Mouse (Mus musculus) heart, postnatal 0 days (tissue): ENCODE results near the gene Fundc1. TPM values are rescaled to one million over a fixed set of nuclear protein-coding genes. Genes with fewer than 3 reads are reported as not detected.
"Not testable (repeated sequence)": the region's sequence is repeated elsewhere in the genome, so short reads cannot be mapped to it uniquely, and the experiment has no call there.

Source experiments
- ATAC-seq: fragments of 200-750 bp; cut with Nextera tagmentation; 2 replicates; pipeline ENCODE4 v1.8.0; 2017; ENCODE audit warnings: low read depth, moderate number of reproducible peaks, moderate library complexity; ENCODE audit not compliant: insufficient read depth
- DNase-seq: peaks from one replicate; pipeline ENCODE4 v3.0.0-alpha.2; 2016; ENCODE audit warnings: low spot score
- H3K27ac ChIP-seq: fragments of 300-500 bp; sonication (generic); 2 replicates; pipeline ENCODE4 v1.5.1; 2014; ENCODE audit warnings: low read depth, mild to moderate bottlenecking
- H3K27me3 ChIP-seq: fragments of 300-500 bp; sonication (generic); 2 replicates; pipeline ENCODE4 v1.6.1; 2014; ENCODE audit warnings: low read length, mixed read lengths; ENCODE audit not compliant: control insufficient read depth, insufficient read depth
- H3K36me3 ChIP-seq: fragments of 300-500 bp; sonication (generic); replicated peaks from 2 replicates; pipeline ENCODE4 v1.6.1; 2014; ENCODE audit warnings: low read length, mixed read lengths; ENCODE audit not compliant: control insufficient read depth, insufficient read depth
- H3K4me1 ChIP-seq: fragments of 300-500 bp; sonication (generic); 2 replicates; pipeline ENCODE4 v1.6.1; 2014; ENCODE audit warnings: antibody characterized with exemption; ENCODE audit not compliant: control insufficient read depth, insufficient read depth
- H3K4me2 ChIP-seq: fragments of 300-500 bp; sonication (generic); 2 replicates; pipeline ENCODE4 v1.6.1; 2014; ENCODE audit warnings: low read depth, mild to moderate bottlenecking, low read length, moderate library complexity
- H3K4me3 ChIP-seq: fragments of 300-500 bp; sonication (generic); 2 replicates; pipeline ENCODE4 v1.5.1; 2014; ENCODE audit warnings: low read depth, low read length
- H3K9ac ChIP-seq: fragments of 300-500 bp; sonication (generic); replicated peaks from 2 replicates; pipeline ENCODE4 v1.6.1; 2014; ENCODE audit warnings: low read depth, low read length, mixed read lengths
- H3K9me3 ChIP-seq: fragments of 300-500 bp; sonication (generic); replicated peaks from 2 replicates; pipeline ENCODE4 v1.6.1; 2016; ENCODE audit warnings: low read length; ENCODE audit not compliant: control insufficient read depth
- CTCF ChIP-seq: IDR thresholded peaks from 2 replicates; pipeline ENCODE4 v1.5.1; 2016; ENCODE audit warnings: antibody characterized with exemption, control low read depth, low read depth
- EP300 ChIP-seq: IDR thresholded peaks from 2 replicates; pipeline ENCODE4 v1.6.1; 2016; ENCODE audit warnings: antibody characterized with exemption, low read depth
- WGBS: fragments of 180-500 bp; shearing (Covaris S2); extraction: QIAGEN DNeasy Blood & Tissue Kit; methylation state at CpG from one replicate; pipeline ENCODE4 v1.1.7; 2014; 5-methylcytosine and 5-hydroxymethylcytosine counted together
- polyA plus RNA-seq: library from polyadenylated mRNA; unstranded; fragments of >200 nt; fragmentation: Nextera tagmentation; extraction: Ambion mirVana; gene quantifications from 2 replicates; pipeline ENCODE4 v1.2.1, GENCODE M21; 2015
- total RNA-seq: library from RNA; depleted of rRNA; stranded (reverse); fragments of >200 nt; gene quantifications from 2 replicates; pipeline ENCODE4 v1.2.3, GENCODE M21; 2014; ENCODE audit warnings: low replicate concordance

The Fundc1 gene
- total and polyA plus RNA-seq, 2 experiments from 2014 or later = 18.5 to 36.3 TPM

GRCm38 (mm10) chrX:17554488-17554887 lies 17.6 kb downstream of the Fundc1 start:
- Histone ChIP-seq H3K4me3 (no peak overlapping the region), H3K27ac (no peak overlapping the region), H3K9me3 (no peaks in the 10 kb centered on the region), H3K9ac (no peak overlapping the region), H3K4me1 (no peaks in the 10 kb centered on the region), H3K4me2 (no peak overlapping the region), H3K36me3 (no peaks in the 10 kb centered on the region), H3K27me3 (no peaks in the 10 kb centered on the region)
- WGBS = 81% methylated on average over 4 of the region's 4 CpGs
- no peak for TF ChIP-seq CTCF
- no peak for TF ChIP-seq EP300
- ATAC-seq = no peak
- no peak for DNase-seq

GRCm38 (mm10) chrX:17551586-17551985 lies 20.5 kb downstream of the Fundc1 start:
- not testable (repeated sequence) for H3K36me3 ChIP-seq, H3K27ac ChIP-seq, ATAC-seq, H3K4me3 ChIP-seq, H3K9ac ChIP-seq, H3K27me3 ChIP-seq, H3K4me2 ChIP-seq, H3K9me3 ChIP-seq, H3K4me1 ChIP-seq, DNase-seq

GRCm38 (mm10) chrX:17547143-17547806 lies 24.9 kb downstream of the Fundc1 start:
- H3K9ac ChIP-seq = no peak overlapping the region
- H3K36me3 ChIP-seq = no peaks in the 10 kb centered on the region
- no peaks in the 10 kb centered on the region for H3K9me3 ChIP-seq
- no peak for DNase-seq
- H3K4me2 ChIP-seq = no peak overlapping the region
- TF ChIP-seq EP300 (no peak), CTCF (no peak)
- WGBS = 40% methylated on average over 6 of the region's 6 CpGs
- H3K4me3 ChIP-seq = no peak overlapping the region
- no peaks in the 10 kb centered on the region for H3K4me1 ChIP-seq
- 0 out of 2 replicates have a peak overlapping the region, but pooled peaks have one; percentile 20 for H3K27ac ChIP-seq
- ATAC-seq = no peak; the same call in 1 of the 2 replicates
- H3K27me3 ChIP-seq = no peaks in the 10 kb centered on the region

- Histone ChIP-seq H3K4me2 (no peak overlapping the region), H3K36me3 (no peaks in the 10 kb centered on the region), H3K4me3 (no peak overlapping the region), H3K27me3 (no peaks in the 10 kb centered on the region), H3K9ac (no peak overlapping the region), H3K9me3 (no peaks in the 10 kb centered on the region), H3K27ac (no peak overlapping the region), H3K4me1 (no peaks in the 10 kb centered on the region)
- no peak for DNase-seq
- ATAC-seq = no peak
- 45% methylated on average over 2 of the region's 2 CpGs for WGBS
- TF ChIP-seq CTCF = no peak
- TF ChIP-seq EP300 = no peak
Measured at GRCm38 (mm10) chrX:17544860-17545492, 27.1 kb downstream of the Fundc1 start.

GRCm38 (mm10) chrX:17537701-17538100 lies 34.4 kb downstream of the Fundc1 start:
- Histone ChIP-seq H3K36me3 (no peaks in the 10 kb centered on the region), H3K27ac (no peak overlapping the region), H3K4me1 (no peaks in the 10 kb centered on the region), H3K4me3 (no peak overlapping the region), H3K9me3 (no peaks in the 10 kb centered on the region), H3K27me3 (no peaks in the 10 kb centered on the region), H3K9ac (no peak overlapping the region), H3K4me2 (no peak overlapping the region)
- no peak for TF ChIP-seq EP300
- no peak for TF ChIP-seq CTCF
- DNase-seq = no peak
- no peak for ATAC-seq
- 90% methylated on average over 4 of the region's 4 CpGs for WGBS

- WGBS = 55% methylated on average over 2 of the region's 2 CpGs
- no peaks in the 10 kb centered on the region for H3K36me3 ChIP-seq
- no peaks in the 10 kb centered on the region for H3K27me3 ChIP-seq
- peak; percentile 55; the same call in 1 of the 2 replicates for TF ChIP-seq EP300
- no peak for TF ChIP-seq CTCF
- H3K9me3 ChIP-seq = no peaks in the 10 kb centered on the region
- no peak overlapping the region for H3K4me3 ChIP-seq
- ATAC-seq = peak; percentile 53
- DNase-seq = peak; percentile 33
- H3K4me2 ChIP-seq = no peak overlapping the region
- H3K4me1 ChIP-seq = no peaks in the 10 kb centered on the region
- peak overlapping the region; percentile 48 for H3K27ac ChIP-seq
- H3K9ac ChIP-seq = no peak overlapping the region
Measured at GRCm38 (mm10) chrX:17527008-17527407, 45.1 kb downstream of the Fundc1 start.
